Mouse (Mus musculus) urinary bladder, postnatal 10 days (tissue): ENCODE data around the gene Ptk6.

ENCODE experiments used
- DNase-seq: peaks from one replicate; pipeline ENCODE4 v3.0.0; 2022; ENCODE audit warnings: low spot score

The Ptk6 gene

GRCm38 (mm10) chr2:181159091-181159514, 43.5 kb downstream of the Ptk6 start:
- DNase-seq: no peak

DNA sequence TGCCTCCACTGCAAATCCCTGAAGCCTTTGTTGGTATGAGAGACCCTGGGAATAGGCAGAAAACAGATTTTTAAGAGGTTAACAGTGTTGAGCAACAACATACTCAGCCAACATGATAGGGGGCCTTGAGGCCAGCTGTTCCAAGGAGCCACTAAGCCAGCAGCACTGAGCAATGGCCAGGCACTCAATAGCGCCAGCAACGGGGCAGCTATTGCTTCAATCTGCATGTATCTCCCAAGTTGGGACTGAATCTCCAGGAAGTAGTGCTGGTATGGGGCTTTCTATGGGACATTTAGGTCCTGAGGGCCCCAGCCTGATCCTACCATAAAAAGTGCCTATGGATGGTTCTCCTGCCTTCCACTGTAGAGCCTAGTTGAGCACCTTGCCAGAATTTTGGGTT, 44.1 kb downstream of the Ptk6 start:
- DNase-seq: no peak

DNA sequence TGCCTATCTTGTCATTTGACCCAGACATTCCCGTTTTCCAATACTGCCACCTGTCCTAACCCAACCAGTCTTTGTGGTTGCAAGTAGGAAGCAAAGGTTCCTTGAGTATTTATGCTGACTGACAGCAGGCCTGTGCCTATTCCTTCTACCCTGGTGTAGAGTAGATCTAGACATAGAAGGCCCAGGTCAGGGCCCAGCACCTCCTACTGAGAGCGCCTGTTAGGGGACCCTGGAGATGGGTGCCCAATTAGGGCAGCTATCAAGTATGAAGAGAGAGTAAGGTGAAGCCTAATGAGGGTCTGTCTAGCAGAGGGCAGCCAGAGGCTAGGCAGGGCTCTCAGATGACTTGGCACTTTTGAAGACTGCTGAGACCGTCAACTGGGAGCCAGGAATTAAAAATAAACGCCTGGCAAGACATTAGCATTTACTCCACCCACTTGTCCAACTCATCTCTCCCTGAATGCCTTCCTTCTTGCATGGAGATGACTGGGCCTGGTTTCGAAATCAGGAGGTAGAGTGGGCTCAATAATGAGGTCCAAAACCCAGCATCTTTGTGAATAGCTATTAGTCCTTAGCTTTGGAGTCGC, 44.8 kb downstream of the Ptk6 start:
- DNase-seq: no peak

DNA sequence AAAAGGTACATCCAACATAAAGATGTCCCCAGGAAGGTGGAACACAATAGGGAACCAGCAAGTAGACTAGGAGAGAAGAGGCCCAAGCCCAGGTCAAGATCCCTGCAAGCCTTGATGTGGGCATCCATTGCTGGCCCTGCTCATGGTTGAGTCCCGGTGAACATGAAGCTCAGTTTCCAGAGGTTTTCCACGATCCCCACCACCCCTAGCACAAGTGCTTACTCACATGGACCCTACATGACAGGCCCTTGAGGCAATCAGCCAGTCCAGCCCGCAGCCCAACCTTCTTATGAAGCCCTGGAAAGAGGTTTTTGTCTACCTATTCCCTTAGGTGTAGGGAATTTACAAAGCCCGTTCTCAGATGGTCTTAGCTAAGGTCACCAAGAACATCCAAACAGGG, 45.4 kb downstream of the Ptk6 start:
- DNase-seq: no peak

- DNase-seq: no peak
These were observed 46.1 kb downstream of the Ptk6 start, which contains the start of gene Eef1a2 for GRCm38 (mm10) chr2:181156248-181157121. TSS of gene Eef1a2 (minus strand) at chr2:181157014.

- DNase-seq: no peak
These were observed 46.8 kb downstream of the Ptk6 start for GRCm38 (mm10) chr2:181155801-181156200.

GRCm38 (mm10) chr2:181154831-181155415, 47.7 kb downstream of the Ptk6 start:
- DNase-seq: no peak

DNA sequence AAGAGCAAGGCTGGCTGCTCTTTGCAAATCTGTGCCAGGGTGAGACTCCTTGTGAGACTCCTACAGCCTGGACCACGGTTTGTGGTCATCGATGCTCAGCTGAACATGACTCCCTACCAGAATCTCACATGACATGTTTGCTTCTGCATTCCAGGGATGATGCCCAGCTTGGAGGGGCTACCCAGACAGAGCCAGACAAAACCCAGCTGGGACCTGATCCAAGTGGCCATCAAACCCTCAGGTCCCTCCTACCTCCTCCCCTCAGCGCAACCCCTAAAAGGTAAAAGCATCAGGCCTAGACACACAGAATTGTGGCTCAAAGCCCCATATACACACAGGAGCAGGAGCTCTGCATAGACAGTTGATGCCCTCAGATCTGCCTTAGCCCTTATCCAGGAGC, 48.2 kb downstream of the Ptk6 start:
- no peak for DNase-seq

DNA sequence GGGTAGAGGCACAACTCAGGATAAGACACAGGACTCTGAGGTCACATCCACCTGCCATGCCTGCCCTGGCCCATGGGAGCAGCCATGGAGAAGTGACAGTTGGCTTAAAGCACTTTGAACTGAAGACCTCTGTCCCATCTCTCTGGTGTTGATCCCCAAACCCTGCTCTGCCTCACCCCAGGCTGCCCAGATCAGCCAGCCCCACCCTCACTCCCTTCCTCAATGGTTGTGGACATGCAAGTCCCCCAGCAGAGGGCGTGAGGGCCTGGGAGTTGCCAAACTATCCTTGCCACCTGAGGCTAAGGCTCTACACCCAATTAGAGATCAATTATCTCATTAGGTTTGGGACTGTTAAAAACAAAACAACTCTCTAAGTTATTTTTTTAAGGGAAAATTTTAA, 48.8 kb downstream of the Ptk6 start:
- DNase-seq: no peak

- DNase-seq: no peak
These were observed 49.5 kb downstream of the Ptk6 start for GRCm38 (mm10) chr2:181153131-181153530.

DNA sequence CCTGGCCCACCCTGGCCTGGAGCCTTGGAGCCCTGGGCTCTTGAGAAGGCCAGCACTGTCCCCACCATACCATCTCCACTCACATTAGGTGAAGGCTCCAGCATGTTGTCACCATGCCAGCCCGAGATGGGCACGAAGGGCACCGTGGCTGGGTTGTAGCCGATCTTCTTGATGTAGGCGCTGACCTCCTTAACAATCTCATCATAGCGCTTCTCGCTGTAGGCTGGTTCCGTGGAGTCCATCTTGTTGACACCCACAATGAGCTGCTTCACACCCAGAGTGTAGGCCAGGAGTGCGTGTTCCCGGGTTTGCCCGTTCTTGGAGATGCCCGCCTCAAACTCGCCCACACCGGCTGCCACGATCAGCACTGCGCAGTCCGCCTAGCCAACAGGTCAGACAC, 49.9 kb downstream of the Ptk6 start:
- no peak for DNase-seq

DNA sequence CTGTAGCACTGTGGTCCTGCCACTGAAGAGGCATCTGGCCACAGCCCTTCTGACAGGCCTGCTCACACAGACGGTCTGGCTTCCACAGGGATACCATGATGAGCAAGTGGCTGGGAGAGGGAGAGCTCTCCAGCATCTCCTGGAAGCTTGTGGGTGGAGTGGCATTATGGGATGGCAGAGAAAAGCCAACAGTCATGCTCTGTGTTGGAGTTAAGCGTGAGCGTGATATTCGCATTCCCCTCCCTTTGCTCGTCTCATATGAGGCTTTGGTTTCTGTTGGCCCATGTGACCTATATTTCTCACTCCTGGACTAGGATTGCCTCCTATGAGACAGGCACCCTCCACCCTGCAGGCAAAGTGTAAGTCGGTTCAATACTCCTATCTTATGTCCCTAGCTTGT, 52.3 kb downstream of the Ptk6 start:
- no peak for DNase-seq

DNA sequence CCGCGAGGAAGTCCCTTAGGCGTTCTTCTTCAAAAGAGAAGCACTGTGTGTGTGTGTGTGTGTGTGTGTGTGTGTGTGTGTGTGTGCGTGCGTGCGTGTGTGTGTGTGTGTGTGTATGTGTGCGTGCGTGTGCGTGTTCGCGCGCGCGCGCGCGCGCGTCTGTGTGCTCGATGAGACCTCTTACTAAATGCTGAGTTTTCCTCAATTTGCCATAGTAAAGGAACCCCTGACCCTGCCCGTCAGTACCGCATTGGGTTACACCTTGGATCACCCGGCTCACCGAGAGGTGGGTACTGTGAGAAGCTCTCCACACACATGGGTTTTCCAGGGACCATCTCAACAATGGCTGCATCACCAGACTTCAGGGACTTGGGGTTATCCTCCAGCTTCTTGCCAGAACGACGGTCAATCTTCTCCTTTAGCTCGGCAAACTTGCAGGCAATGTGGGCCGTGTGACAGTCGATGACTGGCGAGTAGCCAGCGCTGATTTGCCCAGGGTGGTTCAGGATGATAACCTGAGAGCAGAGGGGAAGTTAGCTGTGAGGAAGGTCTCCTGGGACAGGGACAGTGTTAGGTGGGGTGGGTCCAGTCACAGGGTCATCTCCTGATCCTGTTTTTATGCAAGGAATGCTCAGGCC, 54.2 kb downstream of the Ptk6 start:
- no peak for DNase-seq

DNA sequence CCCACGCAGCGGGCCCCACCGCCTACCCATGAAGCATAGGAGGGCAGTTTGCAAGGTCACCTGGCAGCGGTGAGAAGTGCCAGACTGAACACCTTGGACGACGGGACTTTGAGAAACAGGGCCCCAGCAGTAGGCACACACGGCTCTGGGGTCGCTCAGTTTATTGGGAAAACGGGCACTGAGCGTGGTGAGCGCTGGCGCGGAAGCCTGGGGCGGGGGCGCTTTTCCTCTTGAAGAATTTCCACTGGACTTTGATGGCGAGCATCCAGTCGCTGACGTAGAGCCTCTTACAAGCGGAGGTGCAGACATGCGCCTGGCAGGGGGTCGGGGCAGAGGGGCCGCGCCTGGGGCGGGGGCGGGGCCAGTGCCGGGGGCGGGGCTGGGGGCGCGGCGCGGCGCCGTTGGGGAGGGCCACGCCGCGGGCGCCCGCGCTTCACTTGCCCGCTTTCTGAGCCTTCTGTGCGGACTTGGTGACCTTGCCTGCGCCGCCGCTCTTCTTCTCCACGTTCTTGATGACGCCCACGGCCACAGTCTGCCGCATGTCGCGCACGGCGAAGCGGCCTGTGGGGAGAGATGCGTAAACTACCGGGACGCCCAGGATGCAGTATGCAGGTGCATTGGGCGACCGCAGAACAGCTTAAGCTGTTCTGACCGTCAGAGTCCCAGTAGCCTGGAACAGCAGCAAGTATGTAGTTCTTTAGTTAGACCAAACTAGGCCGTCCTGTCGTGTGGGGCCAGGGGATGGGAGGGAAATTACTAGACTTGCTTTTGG, 54.9 kb downstream of the Ptk6 start:
- DNase-seq: no peak

DNA sequence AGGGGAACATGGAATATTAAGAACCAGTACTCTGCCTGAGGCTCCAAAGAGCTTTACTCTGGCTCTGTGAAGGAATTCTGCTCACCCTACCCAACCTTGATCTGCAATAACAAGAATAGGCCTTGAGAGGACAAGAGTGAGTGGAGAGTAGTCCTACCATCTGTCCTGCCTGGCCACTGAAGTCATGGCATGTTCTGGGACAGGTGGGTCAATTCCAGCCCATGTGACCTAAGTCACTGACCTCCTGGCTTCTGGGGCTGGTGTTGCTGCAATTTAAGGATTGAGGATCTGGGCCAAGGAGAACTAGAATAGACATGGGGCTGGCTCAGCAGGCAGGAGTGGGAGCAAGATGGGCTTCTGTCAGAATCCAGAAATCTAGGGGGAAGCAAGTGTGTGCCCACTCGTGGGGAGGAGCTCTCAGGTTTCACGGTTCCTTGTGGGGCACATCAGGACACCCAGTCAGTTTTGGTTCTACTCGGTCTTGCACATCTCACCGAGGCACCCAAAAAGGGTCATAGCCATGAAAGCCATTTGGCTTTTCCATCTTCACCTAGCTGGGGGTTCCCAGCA, 55.5 kb downstream of the Ptk6 start:
- DNase-seq: no peak

DNA sequence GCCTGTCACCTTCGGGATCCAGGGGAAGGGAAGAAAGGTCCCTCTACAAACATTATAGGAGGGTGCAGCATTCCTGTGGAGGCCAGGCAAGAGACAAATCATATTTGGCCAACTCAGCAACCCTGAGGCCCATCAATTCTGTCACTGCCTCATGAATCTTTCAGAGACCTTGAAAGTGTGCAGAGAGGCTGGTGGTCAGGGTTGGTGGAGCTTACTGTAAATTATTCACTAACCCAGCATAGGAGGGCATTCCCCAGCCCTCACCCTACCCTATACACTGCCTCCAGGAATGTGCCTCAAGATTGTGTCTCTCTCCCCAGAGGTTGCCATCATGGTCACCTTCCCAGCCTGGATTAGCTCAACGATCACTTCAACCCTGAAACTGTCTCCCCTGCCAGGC, 57.9 kb downstream of the Ptk6 start:
- no peak for DNase-seq
